In the genomic region with DNA sequence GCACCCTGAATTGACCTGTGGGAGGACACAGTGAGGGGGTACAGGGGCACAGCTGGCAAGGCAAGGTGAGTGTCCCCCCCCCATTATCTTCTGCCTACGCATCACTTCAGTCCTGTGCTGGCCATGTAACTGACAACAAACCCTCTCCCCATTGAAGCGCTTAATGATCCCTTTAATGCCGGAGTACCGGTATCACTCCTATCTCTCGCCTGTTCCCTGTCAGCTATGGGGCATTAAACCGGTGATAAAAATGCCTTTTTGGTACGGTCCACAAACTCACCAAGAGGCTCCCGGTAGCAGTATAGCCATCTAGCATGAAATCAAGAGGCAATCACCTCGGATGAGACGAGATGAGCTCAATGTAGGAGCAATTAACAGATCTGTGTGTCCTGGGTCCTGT, we compare ENCODE assay signal across 26 mouse cellular contexts.
"Had no signal": no experiment of that assay in that cellular context is flagged by ENCODE, and none has a peak within 500 bp of the region (broad histone marks: within the 10 kb centered on the region; RNA-seq: fewer than 3 reads in every experiment).

No protein-coding gene starts in this region.

- H3K4me1 ChIP-seq: heart, embryonic 10.5 days; heart, embryonic 12.5 days; hindbrain, embryonic 10.5 days; hindbrain, embryonic 12.5 days; intestine, embryonic 15.5 days; limb, embryonic 10.5 days; limb, embryonic 12.5 days had no signal

- H3K9ac ChIP-seq: heart, embryonic 12.5 days; hindbrain, embryonic 12.5 days; hindbrain, embryonic 14.5 days; intestine, embryonic 15.5 days; limb, embryonic 12.5 days; liver, embryonic 14.5 days had no signal

- H3K36me3 ChIP-seq: heart, embryonic 10.5 days; heart, embryonic 12.5 days; hindbrain, embryonic 10.5 days; hindbrain, embryonic 12.5 days; intestine, embryonic 15.5 days; limb, embryonic 10.5 days; limb, embryonic 12.5 days had no signal

- ATAC-seq: forebrain, embryonic 16.5 days; hindbrain, embryonic 16.5 days; inflammation-experienced regulatory T-cells, adult 6 months; intestine, embryonic 15.5 days; intestine, postnatal 0 days had no signal

- H3K27ac ChIP-seq: gastrocnemius, adult 2 months; heart, embryonic 10.5 days; hindbrain, embryonic 10.5 days; hindbrain, embryonic 12.5 days; hindbrain, embryonic 14.5 days; intestine, embryonic 15.5 days; layer of hippocampus, adult 2 months; left cerebral cortex, adult 2 months; limb, embryonic 10.5 days; limb, embryonic 12.5 days; liver, embryonic 14.5 days had no signal

- DNase-seq: gastrocnemius, adult 2 months; gastrocnemius, postnatal 10 days; gastrocnemius, postnatal 25 days; heart, adult 18-20 months; heart, postnatal 10 days; heart, postnatal 4 days; kidney, postnatal 10 days; kidney, postnatal 25 days; kidney, postnatal 4 days; liver had no signal

- H3K27me3 ChIP-seq: heart, embryonic 12.5 days; hindbrain, embryonic 12.5 days; intestine, embryonic 15.5 days; limb, embryonic 12.5 days had no signal

- H3K4me3 ChIP-seq: gastrocnemius, adult 2 months; heart, embryonic 10.5 days; heart, embryonic 12.5 days; hindbrain, embryonic 10.5 days; hindbrain, embryonic 12.5 days; intestine, embryonic 15.5 days; layer of hippocampus, adult 2 months; left cerebral cortex, adult 2 months; limb, embryonic 10.5 days; limb, embryonic 12.5 days had no signal

- H3K9me3 ChIP-seq: heart, embryonic 10.5 days; heart, embryonic 12.5 days; hindbrain, embryonic 10.5 days; hindbrain, embryonic 12.5 days; intestine, embryonic 15.5 days; limb, embryonic 10.5 days; limb, embryonic 12.5 days had no signal

- H3K4me2 ChIP-seq: heart, embryonic 12.5 days; hindbrain, embryonic 12.5 days; hindbrain, embryonic 14.5 days; intestine, embryonic 15.5 days; limb, embryonic 12.5 days; liver, embryonic 11.5 days had no signal
